Mouse (Mus musculus) brain, embryonic 14.5 days (tissue): Measurements from ENCODE around the gene Abhd14a.

ENCODE experiments used
- CTCF ChIP-seq: fragments of 200-500 bp; IDR thresholded peaks from 2 replicates; pipeline ENCODE4 v1.5.1; 2012; ENCODE audit warnings: inconsistent platforms, mild to moderate bottlenecking, moderate library complexity, borderline replicate concordance; ENCODE audit not compliant: insufficient read depth, insufficient read length; ENCODE audit errors: extremely low read depth
- POLR2A ChIP-seq: fragments of 200-500 bp; IDR thresholded peaks from 2 replicates; pipeline ENCODE4 v1.6.1; 2012; ENCODE audit warnings: mild to moderate bottlenecking, inconsistent platforms, borderline replicate concordance; ENCODE audit not compliant: poor library complexity, insufficient read depth, insufficient read length, severe bottlenecking; ENCODE audit errors: extremely low read depth

- TF ChIP-seq POLR2A (no peak), CTCF (no peak)
Observed at GRCm38 (mm10) chr9:106481676-106482075, 34.2 kb upstream of the Abhd14a start.
